Mouse (Mus musculus): ENCODE measurements around the gene Mrps15. TPM values are rescaled to one million over a fixed set of nuclear protein-coding genes. Genes with fewer than 3 reads are reported as not detected.

Gene Mrps15
- 101 and 105 TPM in 2 replicates for polyA plus RNA-seq (2021; fragmentation: Nextera tagmentation)
- long read RNA-seq, experiment 1, transcript Mrps15-201 (8 exons, 937 nt) = major isoform, 21 of 51 reads
- long read RNA-seq, experiment 1, partial matches to known transcripts = 10 of 51 reads
- long read RNA-seq, experiment 1, other reads (novel, unspliced or antisense) = 16 of 51 reads
- long read RNA-seq, experiment 2, transcript Mrps15-201 (8 exons, 937 nt) = major isoform, 73 of 104 reads
- long read RNA-seq, experiment 2, partial matches to known transcripts = 22 of 104 reads
- long read RNA-seq, experiment 2, other reads (novel, unspliced or antisense) = 9 of 104 reads

GRCm38 (mm10) chr4:126046851-126047585 lies at the start of gene Mrps15:
Mrps15 (plus strand) TSS chr4:126046925.

DNA sequence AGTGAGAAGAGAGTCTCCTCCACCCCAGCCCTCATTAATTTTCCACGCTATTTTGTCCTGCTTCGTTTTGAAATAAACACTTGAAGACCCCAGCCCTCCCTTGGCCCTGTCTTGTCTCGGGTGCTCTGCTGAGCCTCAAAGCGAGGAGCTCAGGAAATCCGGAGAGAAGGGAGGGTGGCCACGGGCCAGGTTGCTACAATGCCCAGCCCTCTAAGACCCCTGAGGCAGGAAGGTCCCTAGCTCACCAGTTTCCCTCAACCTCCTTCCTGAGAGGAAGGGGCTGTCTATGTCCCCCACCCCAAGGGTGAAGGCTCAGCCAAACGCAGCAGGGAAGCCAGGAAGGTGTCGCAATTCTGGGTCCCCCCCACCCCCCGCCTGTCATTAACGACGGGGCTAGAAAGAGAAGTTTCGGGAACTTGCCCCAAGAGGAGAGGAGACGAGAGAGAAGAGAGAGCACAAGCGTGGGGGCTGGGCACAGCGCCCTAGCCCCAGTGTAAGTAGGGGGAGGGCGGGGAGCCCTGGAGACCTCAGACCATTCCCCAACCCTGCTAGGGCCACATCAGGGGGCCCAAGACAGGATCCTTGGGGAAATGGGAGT lies 22.3 kb upstream of the Mrps15 start, which contains the start of gene Csf3r:
Gene Csf3r, plus strand, starts transcription at position 248 of the 598 bp plus-strand sequence.

GRCm38 (mm10) chr4:126058134-126058996 lies 11.6 kb downstream of the Mrps15 start, which contains the start of gene Oscp1:
Oscp1 (plus strand) TSS chr4:126058565.

GRCm38 (mm10) chr4:126096464-126097111 lies 49.9 kb downstream of the Mrps15 start, which contains the start of gene Lsm10:
Lsm10 (plus strand) TSS chr4:126096623.

DNA sequence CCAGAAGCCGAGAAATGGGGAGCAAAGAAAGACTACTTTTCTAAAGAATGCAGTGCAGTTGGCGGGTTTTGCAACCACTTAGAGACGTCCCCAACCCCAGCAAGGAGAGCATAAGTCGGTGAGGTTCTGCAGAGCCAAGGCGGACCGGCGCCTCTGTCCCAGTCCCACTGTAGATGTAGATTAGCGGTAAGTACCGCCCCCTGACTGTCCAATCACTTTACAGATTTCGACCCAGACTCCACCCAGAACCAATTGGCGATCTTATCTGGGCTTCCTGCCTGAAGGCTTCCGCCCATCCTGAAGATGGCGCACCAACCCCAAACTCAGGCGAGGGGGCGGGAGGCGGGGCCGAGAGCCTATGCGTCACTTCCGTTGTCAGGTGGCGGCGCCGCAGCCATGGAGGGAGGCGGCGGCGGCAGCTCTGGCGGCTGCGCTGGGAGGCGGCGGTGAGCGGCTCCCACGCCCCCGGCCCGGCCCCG lies 56.9 kb downstream of the Mrps15 start, which contains the start of gene Stk40:
Gene Stk40, plus strand, starts transcription at position 368 of the 479 bp plus-strand sequence.

Other genes with a start within 250 kb of the Mrps15 start
- gene Csf3r, start 22.4 kb upstream of the Mrps15 start, polyA plus RNA-seq (2021; fragmentation: Nextera tagmentation) = 1.5 and 2.0 TPM in 2 replicates
- 65.4 and 83.2 TPM in 2 replicates for gene Oscp1, start 11.6 kb downstream of the Mrps15 start, polyA plus RNA-seq (2021; fragmentation: Nextera tagmentation)
- gene Lsm10, start 49.7 kb downstream of the Mrps15 start, polyA plus RNA-seq (2021; fragmentation: Nextera tagmentation) = 26.2 and 39.1 TPM in 2 replicates
- gene Stk40, start 57.0 kb downstream of the Mrps15 start, polyA plus RNA-seq (2021; fragmentation: Nextera tagmentation) = 3.8 and 13.2 TPM in 2 replicates
- gene Eva1b, start 100.8 kb downstream of the Mrps15 start, polyA plus RNA-seq (2021; fragmentation: Nextera tagmentation) = 6.0 and 6.6 TPM in 2 replicates
- 0.35 and 0.39 TPM in 2 replicates for gene Sh3d21, start 116.6 kb downstream of the Mrps15 start, polyA plus RNA-seq (2021; fragmentation: Nextera tagmentation)
- gene Thrap3, start 155.8 kb downstream of the Mrps15 start, polyA plus RNA-seq (2021; fragmentation: Nextera tagmentation) = 41.6 and 45.4 TPM in 2 replicates
- 24.3 and 105 TPM in 2 replicates for gene Map7d1, start 209.4 kb downstream of the Mrps15 start, polyA plus RNA-seq (2021; fragmentation: Nextera tagmentation)
- gene Trappc3, start 215.4 kb downstream of the Mrps15 start, polyA plus RNA-seq (2021; fragmentation: Nextera tagmentation) = 73.5 and 74.6 TPM in 2 replicates
- gene Col8a2, start 239.9 kb downstream of the Mrps15 start, polyA plus RNA-seq (2021; fragmentation: Nextera tagmentation) = 0.32 and 0.48 TPM in 2 replicates